Mouse (Mus musculus): Measurements from ENCODE around the gene Elp6.
"Not testable (repeated sequence)": the region's sequence is repeated elsewhere in the genome, so short reads cannot be mapped to it uniquely, and the experiment has no call there.

Elp6 gene

GRCm38 (mm10) chr9:110316503-110316902, 11.5 kb downstream of the Elp6 start:
- DNase-seq (ENCODE audit: low read depth): no peak

DNA sequence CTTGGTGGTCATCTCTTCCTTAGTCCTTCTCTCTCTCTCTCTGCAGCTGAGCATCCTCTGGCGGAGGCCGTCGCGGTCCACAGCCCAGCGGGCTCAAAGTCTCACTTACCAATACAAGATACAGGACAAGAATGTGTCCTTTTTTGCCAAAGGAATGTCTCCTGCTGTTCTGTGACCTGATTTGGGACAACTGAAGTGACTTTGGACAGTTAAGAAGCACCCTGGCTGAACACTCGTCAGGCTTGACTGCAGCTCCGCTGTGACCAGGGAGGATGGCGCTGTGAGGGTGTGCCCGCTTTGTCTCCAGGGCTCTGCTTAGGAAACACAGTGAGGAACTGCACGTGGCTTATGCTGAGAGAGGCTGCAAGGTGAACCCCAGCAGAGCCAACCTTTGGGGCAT, 15.8 kb downstream of the Elp6 start:
- no peak for DNase-seq (ENCODE audit: low read depth)

DNA sequence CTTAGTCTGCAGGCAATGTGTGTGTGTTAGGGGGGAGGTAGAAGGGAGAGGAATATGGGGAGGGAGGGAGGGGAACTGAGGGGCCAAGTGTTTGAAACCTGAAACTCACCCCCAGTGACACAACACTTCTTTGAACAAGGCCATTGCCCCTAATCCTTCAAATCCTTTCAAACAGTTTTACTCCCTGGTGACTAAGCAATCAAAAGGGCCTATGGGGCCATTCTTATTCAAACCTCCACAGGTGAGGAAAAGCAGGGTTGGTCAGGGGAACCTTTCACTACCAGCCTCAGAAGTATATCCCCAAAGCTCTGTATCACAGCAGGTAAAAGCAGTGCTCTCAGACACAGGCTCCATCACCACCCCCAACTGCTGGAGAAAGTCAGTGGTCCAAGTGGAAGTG, 18.0 kb downstream of the Elp6 start:
- DNase-seq (ENCODE audit: low read depth): no peak

DNA sequence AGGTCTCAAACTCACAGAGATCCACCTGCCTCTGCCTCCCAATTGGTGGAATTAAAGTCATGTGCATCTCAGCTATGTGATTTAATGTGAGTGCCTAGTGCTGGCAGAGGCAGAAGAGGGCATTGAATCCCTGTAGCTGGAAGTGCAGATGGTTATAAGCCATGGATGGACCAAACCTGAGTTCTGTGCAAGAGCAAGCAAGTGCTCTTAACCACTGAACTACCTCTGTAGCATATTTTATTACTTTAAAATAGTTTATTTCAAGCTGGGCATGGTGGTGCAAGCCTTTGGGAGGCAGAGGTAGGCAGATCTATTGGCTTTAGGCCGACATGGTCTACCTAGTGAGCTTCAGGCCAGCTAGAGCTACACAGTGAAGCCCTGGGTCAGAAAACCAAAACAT, 19.2 kb downstream of the Elp6 start:
- no peak for DNase-seq (ENCODE audit: low read depth)

DNA sequence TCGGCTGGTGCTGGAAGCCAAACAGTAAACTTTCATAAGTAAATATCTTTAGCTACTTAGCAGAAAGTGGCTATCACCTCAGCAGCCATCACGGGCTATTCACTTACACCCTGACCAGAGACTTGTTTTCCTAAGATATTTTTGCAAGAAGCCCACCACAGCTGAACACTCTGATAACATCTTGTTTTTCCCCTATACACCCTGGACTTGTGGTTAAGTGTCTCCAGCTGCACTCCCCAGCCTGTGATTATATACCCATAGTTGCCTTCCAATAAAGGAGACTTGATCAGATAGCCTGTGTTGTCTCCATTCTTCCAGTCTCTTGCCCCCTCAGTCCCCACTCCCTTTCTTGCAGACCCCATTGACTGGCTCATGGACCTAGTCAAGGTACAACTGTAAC, 23.2 kb downstream of the Elp6 start:
- no peak for DNase-seq (ENCODE audit: low read depth)

DNA sequence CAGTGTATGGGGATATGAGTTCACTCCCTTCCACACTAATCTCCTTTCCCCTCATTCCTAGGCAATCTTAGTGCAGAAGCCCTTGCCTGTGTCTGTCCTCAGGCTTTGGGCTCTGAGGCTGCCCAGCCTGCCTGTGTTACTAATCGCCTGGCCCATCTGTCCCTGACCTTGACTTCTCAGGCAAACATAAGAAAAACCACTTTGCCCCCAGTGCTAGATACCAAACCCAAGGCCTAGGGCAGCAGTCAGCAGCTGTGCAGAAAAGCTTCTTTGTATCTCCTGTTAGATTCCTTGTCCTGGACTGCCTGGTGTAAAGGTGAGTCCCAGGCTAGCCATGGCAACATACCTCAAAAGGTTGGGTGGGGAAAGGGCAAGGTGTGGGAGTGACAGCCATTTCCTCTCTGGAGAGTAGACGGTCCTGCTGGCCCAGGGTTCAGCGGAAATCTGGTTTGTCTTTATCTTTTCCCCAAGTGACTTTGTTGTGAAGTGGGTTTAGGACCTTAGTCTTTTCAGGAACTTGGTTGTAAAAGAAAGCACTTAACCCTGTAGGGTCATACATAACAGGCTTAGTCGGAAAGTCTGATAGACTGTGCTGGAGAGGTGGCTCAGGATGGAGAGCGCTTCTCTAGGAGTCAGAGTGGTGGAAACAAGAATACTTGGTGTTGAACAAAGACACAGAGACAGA, 24.1 kb downstream of the Elp6 start:
- DNase-seq (ENCODE audit: low read depth): no peak

DNA sequence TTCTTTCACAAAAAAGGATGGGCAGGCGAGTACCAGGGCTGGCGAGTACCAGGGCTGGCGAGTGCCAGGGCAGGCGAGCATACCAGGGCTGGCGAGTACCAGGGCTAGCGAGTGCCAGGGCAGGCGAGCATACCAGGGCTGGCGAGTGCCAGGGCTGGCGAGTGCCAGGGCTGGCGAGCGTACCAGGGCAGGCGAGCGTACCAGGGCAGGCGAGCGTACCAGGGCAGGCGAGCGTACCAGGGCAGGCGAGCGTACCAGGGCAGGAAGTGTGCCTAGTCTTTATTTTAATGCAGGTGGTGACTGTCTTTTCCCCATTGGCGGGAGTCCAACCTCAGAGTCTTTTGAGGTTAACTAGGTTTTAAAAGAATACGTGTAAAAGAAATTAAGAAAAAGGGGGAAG, 24.7 kb downstream of the Elp6 start:
- DNase-seq (ENCODE audit: low read depth): no peak

DNA sequence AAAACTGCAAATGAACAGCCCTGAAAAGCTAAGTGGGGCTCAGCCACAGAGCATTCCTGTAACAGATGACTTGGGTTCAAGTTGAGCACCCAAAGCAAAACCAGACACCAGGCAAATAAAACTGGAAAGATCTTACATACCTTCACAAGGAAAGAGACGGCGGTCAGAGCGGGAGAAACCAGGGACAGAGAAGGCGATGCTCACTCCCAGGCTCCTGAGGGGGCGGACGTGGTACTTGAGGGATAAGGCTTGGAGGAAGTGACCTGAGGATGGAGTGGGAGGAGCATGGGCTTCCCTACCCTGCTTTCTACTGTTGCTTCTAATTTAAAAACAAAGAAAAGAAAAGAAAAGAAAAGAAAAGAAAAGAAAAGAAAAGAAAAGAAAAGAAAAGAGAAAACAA, 25.4 kb downstream of the Elp6 start:
- no peak for DNase-seq (ENCODE audit: low read depth)

DNA sequence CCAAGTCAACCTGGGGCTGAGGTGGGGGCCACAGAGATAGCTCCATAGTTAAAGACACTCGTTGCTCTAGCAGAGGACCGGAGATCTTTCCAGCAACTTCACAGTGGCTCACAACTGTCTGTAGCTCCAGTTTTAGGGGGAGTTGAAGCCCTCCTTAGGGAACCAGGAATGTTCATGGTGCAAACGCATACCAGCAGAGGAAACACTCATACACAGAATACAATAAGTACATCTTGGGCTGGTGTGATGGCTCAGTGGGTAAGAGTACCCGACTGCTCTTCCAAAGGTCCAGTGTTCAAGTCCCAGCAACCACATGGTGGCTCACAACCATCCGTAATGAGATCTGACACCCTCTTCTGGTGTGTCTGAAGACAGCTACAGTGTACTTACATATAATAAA, 25.9 kb downstream of the Elp6 start:
- DNase-seq (ENCODE audit: low read depth): not testable (repeated sequence)

DNA sequence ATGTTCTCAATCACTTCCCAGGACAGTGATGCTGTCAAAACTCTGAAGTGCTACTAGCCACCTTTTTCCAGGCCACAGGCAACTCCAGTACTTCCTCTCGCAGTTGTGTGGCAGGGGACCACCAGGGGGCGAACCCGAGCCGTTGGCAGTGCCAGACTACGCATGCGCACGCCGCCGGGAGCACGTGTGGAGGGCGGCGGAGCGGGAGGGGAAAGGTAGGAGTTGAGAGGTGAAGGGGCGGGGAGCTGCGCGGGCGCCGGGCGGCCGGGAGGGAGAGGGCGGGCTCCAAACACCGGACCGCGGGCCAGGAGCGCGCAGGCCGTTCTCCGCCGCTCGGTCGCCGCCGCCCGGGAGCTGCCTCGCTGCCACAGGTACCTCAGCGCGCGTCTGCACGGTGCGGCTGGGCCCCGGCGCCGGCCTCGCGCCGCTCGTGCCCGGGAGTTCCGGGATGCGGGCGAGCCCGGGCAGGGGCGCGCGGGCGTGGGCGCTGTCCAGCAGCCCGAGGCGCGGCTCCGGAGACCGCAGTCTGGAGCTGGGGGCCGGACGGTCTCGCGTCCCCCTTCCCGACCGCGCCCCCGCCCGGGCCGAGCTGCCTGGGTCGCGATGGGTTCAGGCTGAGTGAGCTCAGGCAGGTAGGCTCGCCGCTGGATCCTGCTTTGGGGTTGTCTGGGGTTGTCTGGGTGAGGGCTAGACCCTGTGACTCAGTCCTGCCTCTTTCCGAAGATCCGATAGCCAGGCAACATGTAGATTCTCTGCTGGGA, 28.3 kb downstream of the Elp6 start, which contains the start of gene Scap:
Gene Scap (plus strand): TSS at position 154 of the 761 bp plus-strand sequence.
- DNase-seq (ENCODE audit: low read depth): peak; percentile 92

GRCm38 (mm10) chr9:110333896-110334259, 28.9 kb downstream of the Elp6 start:
- no peak for DNase-seq (ENCODE audit: low read depth)

GRCm38 (mm10) chr9:110334849-110335248, 29.9 kb downstream of the Elp6 start:
- DNase-seq (ENCODE audit: low read depth): no peak

- DNase-seq (ENCODE audit: low read depth): no peak
These were observed 35.2 kb downstream of the Elp6 start for GRCm38 (mm10) chr9:110340037-110340750.

GRCm38 (mm10) chr9:110342008-110342407, 37.0 kb downstream of the Elp6 start:
- DNase-seq (ENCODE audit: low read depth): no peak

GRCm38 (mm10) chr9:110343805-110344204, 38.8 kb downstream of the Elp6 start:
- no peak for DNase-seq (ENCODE audit: low read depth)

- DNase-seq (ENCODE audit: low read depth): no peak
These were observed 40.2 kb downstream of the Elp6 start for GRCm38 (mm10) chr9:110345057-110345739.

- DNase-seq (ENCODE audit: low read depth): no peak
These were observed 43.9 kb downstream of the Elp6 start for GRCm38 (mm10) chr9:110348899-110349298.

DNA sequence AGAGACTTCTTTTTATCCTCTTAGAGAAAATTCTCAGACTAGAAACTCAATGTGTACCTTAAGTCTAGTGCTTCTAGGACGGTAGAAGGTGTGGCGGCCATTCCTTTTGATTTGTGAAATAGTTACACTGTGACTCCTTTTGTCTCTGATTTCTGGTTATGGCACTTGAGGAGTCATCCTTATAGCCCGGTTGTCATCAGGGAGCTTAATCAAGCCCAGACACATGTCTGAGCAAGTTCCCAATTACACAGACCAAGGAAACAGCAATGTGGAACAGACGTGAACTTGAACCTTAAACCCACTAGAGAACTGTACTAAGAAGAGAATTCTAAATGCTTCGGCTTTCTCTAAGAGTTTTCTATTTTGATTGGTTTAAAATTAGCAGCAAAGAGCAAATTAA, 45.2 kb downstream of the Elp6 start:
- no peak for DNase-seq (ENCODE audit: low read depth)

DNA sequence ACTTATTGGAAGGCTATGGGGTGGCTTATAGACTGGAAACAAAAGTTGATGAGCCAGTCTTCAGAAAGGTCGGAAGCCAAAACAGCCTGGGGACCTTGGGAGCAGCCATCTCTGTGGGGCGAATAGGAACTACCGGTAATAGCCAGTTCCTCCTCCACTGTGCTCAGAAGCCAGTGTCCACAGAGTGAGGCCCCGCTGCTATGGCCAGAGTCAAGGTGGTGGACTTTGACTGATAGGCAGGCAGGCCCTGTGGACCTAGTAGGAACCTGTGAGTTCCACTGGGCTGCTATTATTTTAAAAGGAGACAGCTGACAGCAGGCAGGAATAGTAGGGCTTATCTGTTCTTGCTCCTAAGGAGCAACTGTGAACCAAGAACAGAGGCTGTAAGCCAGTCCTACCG, 45.6 kb downstream of the Elp6 start:
- no peak for DNase-seq (ENCODE audit: low read depth)

DNA sequence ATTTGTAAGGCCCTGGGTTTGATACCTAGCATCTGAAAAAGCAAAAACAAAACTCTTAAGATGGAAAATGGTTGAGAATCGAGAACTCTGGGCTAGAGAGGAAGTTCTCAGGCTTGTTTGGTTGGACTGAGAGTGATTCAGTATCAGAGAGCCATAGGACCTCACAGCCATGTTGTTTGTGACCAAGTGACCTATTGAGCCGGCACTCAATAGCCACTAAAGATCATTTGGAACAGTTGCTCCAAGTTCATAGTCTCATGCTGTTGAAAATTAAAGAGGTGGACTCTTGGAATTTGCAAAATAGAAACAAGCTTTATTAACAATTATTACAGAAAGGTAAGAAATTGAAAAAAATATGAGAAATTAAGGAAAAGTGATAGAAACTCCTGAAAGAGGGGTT, 46.4 kb downstream of the Elp6 start:
- DNase-seq (ENCODE audit: low read depth): no peak

DNA sequence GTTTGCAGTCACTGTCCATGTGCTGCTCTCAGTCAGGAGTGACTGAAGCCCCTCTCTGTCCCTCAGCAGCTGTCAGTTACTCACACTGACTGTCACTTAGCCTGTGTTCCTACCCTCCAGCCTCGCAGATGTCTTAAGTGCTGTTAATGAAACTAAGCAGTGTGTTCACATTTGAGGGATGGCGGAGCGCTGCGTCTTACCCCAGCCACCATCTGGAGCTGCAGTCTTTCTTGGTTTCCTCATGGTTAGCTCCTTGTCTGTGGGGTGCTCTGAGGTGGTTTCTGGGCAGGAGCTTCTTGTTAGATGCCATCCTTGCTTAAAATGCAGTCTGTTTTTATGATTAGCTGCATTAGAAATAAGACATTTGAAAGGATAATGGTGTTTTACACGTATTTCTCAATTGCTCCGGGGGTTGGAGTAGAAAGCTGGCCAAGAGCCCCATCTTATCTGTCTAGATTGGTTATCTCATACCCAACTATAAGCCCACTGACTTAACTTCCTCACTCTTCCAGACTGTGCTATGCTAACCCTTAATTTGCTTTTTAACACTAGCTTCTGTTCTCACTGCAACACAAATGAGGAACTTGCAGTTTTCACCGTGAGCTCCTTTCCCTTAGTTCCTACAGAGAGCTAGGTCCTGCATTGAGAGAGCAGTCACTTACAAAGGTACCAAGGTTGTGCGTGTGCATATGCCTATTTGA, 47.1 kb downstream of the Elp6 start:
- no peak for DNase-seq (ENCODE audit: low read depth)

DNA sequence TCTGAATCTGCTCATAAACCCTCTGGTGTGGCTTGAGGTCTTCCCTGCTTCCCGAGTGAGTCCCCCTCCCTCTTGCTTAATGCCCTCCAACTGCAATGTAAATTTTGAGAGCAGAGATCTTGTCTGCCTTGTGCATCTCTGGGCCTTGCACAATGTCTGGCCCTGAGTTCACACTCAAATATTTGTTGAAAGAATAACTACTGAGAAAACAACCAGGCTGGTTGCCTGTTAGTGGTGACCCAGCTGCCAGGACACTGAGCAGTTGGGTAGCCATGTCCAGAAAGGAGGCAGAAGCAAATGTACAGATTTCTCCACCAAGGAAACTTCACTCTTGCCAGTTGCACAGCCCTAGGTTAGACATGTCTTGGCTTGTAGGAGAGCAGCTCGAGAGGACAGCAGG, 53.4 kb downstream of the Elp6 start:
- DNase-seq (ENCODE audit: low read depth): no peak
